Mouse (Mus musculus) forebrain, embryonic 11.5 days (tissue): ENCODE data around the gene Olfr315. TPM values are rescaled to one million over a fixed set of nuclear protein-coding genes. Genes with fewer than 3 reads are reported as not detected.

Experiments used
- polyA plus RNA-seq: library from polyadenylated mRNA; unstranded; fragments of >200 nt; fragmentation: Nextera tagmentation; extraction: Ambion mirVana; gene quantifications from 2 replicates; pipeline ENCODE4 v1.2.1, GENCODE M21; 2014

The Olfr315 gene
- polyA plus RNA-seq, 1 experiment from 2014 or later = not detected

Other genes starting within 250 kb of the Olfr315 start
- gene Olfr330, start 238.4 kb upstream of the Olfr315 start, polyA plus RNA-seq = not detected in 2 replicates
- not detected in 2 replicates for gene Olfr329-ps, start 226.8 kb upstream of the Olfr315 start, polyA plus RNA-seq
- gene Olfr328, start 217.6 kb upstream of the Olfr315 start, polyA plus RNA-seq = 0.07 and 0.12 TPM in 2 replicates
- not detected in 2 replicates for gene Olfr224, start 202.6 kb upstream of the Olfr315 start, polyA plus RNA-seq
- gene Olfr325, start 195.5 kb upstream of the Olfr315 start, polyA plus RNA-seq = not detected in 2 replicates
- gene Olfr324, start 178.1 kb upstream of the Olfr315 start, polyA plus RNA-seq = not detected in 2 replicates
- gene 2210407C18Rik, start 157.1 kb upstream of the Olfr315 start, polyA plus RNA-seq = not detected in 2 replicates
- not detected in 2 replicates for gene Olfr323, start 142.7 kb upstream of the Olfr315 start, polyA plus RNA-seq
- gene Trim58, start 132.7 kb upstream of the Olfr315 start, polyA plus RNA-seq = 0.55 and 0.60 TPM in 2 replicates
- gene Olfr322, start 114.4 kb upstream of the Olfr315 start, polyA plus RNA-seq = not detected in 2 replicates
- not detected in 2 replicates for gene Olfr320, start 92.1 kb upstream of the Olfr315 start, polyA plus RNA-seq
- not detected in 2 replicates for gene Olfr319, start 74.0 kb upstream of the Olfr315 start, polyA plus RNA-seq
- gene Olfr318, start 49.2 kb upstream of the Olfr315 start, polyA plus RNA-seq = not detected in 2 replicates
- not detected in 2 replicates for gene Olfr317, start 34.0 kb upstream of the Olfr315 start, polyA plus RNA-seq
- gene Olfr316, start 20.5 kb upstream of the Olfr315 start, polyA plus RNA-seq = not detected in 2 replicates
- not detected in 2 replicates for gene Olfr314, start 9.8 kb downstream of the Olfr315 start, polyA plus RNA-seq
- 1.8 and 2.0 TPM in 2 replicates for gene Fam183b, start 28.8 kb downstream of the Olfr315 start, polyA plus RNA-seq
- gene Olfr313, start 41.8 kb downstream of the Olfr315 start, polyA plus RNA-seq = 0.07 TPM in 1 of 2 replicates, not detected in the other
- not detected in 2 replicates for gene Olfr312, start 56.0 kb downstream of the Olfr315 start, polyA plus RNA-seq
- not detected in 2 replicates for gene Olfr311, start 66.1 kb downstream of the Olfr315 start, polyA plus RNA-seq
- 11.9 and 15.2 TPM in 2 replicates for gene Gm12258, start 74.0 kb downstream of the Olfr315 start, polyA plus RNA-seq
- 10.5 and 12.8 TPM in 2 replicates for gene 2810021J22Rik, start 94.0 kb downstream of the Olfr315 start, polyA plus RNA-seq
- 8.1 and 8.8 TPM in 2 replicates for gene Zfp39, start 131.0 kb downstream of the Olfr315 start, polyA plus RNA-seq
- gene Btnl10, start 144.7 kb downstream of the Olfr315 start, polyA plus RNA-seq = not detected in 2 replicates
- gene Rnf187, start 165.7 kb downstream of the Olfr315 start, polyA plus RNA-seq = 386 and 426 TPM in 2 replicates
- gene Hist3h2ba, start 175.7 kb downstream of the Olfr315 start, polyA plus RNA-seq = 84.9 and 93.6 TPM in 2 replicates
- 52.9 and 54.1 TPM in 2 replicates for gene Hist3h2a, start 181.5 kb downstream of the Olfr315 start, polyA plus RNA-seq
- 0.21 and 0.75 TPM in 2 replicates for gene Trim17, start 181.5 kb downstream of the Olfr315 start, polyA plus RNA-seq
- 17.3 and 20.5 TPM in 2 replicates for gene Trim11, start 204.9 kb downstream of the Olfr315 start, polyA plus RNA-seq